Mouse (Mus musculus): ENCODE results near the gene Pex11g. TPM values are rescaled to one million over a fixed set of nuclear protein-coding genes. Genes with fewer than 3 reads are reported as not detected.

Gene Pex11g
- polyA plus RNA-seq, 1 experiment from 2014 or later: 5.0 TPM

DNA sequence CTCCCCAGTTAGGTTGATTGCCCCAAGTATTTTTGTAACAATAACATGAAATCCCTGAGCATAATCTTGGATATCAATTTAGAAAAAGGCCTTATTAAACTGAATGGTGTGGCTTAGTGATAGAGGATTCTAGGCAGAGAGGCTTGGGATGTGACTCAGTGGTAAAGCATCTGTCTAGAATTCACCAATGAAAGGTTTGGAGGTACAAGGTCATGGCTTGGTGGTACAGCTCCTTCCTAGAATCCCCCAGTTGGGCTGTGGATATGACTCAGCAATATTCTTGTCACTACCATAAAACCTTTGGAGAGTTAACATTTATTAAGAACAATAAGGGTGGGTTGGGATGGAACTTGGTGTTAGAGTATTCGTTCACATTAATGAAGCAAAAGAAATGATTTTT, 54.7 kb downstream of the Pex11g start:
- Histone ChIP-seq H3K36me3 (no peaks in the 10 kb centered on the region), H3K4me3 (no peak overlapping the region)
- no peak for ATAC-seq (ENCODE audit: insufficient number of reproducible peaks, insufficient read depth, low FRiP score, low TSS enrichment)

DNA sequence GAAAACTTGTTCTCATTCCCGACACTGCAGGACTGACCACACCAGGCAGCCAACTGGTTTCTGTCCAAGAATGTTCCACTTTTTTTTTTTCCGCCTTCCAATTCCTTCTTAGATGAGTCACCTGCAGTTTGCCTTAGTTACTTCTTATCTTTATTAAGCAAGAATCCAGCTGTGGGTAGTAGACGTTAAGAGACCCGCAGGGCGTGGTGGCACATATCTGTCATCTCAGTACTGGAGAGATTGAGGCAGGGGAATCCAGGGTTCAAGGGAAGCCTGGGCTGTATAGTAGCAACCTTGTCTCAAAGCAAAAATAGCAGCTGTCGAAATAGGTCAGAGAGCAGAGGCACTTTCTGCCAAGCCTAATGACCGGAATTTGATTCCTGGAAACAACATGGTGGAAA, 55.6 kb downstream of the Pex11g start:
- no peak for ATAC-seq (ENCODE audit: insufficient number of reproducible peaks, insufficient read depth, low FRiP score, low TSS enrichment)
- Histone ChIP-seq H3K9me3 (no peaks in the 10 kb centered on the region), H3K9ac (no peak overlapping the region), H3K4me2 (replicated peaks) (no peak overlapping the region), H3K4me3 (no peak overlapping the region), H3K27ac (no peak overlapping the region), H3K36me3 (no peaks in the 10 kb centered on the region), H3K27me3 (no peaks in the 10 kb centered on the region), H3K4me1 (no peaks in the 10 kb centered on the region; the same call in 1 of the 2 replicates)
- WGBS: 91% methylated on average over 7 of the region's 7 CpGs

More for the DNA sequence above, 54.7 kb downstream of the Pex11g start:
- Histone ChIP-seq H3K9me3 (no peaks in the 10 kb centered on the region), H3K27me3 (no peaks in the 10 kb centered on the region), H3K27ac (no peak overlapping the region), H3K4me1 (peaks cover 6% of the 10 kb centered on the region), H3K9ac (no peak overlapping the region), H3K4me2 (replicated peaks) (no peak overlapping the region)
- whole genome bisulfite sequencing: 96% methylated on average over 1 of the region's 1 CpGs

DNA sequence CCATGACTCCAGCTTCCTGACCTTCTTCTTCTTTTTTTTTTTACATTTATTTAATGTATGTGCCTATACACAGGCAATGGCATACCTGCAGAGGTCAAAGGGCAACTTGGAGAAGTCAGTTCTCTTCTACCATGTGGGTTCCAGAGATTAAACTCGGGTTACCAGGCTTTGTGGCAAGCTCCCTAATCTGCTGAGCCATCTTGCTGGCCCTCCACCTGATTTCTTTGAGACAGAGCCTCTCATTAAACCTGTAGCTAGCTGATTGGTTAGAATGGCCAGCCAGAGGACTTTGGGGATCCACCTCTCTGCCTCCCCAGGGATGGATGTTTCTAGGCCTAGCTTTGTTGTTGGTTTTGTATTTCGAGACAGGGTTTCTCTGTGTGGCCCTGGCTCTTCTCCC, 56.4 kb downstream of the Pex11g start:
- Histone ChIP-seq H3K9me3 (no peaks in the 10 kb centered on the region), H3K9ac (no peak overlapping the region), H3K36me3 (no peaks in the 10 kb centered on the region), H3K27ac (no peak overlapping the region), H3K27me3 (no peaks in the 10 kb centered on the region), H3K4me3 (no peak overlapping the region), H3K4me2 (replicated peaks) (no peak overlapping the region), H3K4me1 (no peaks in the 10 kb centered on the region)
- ATAC-seq (ENCODE audit: insufficient number of reproducible peaks, insufficient read depth, low FRiP score, low TSS enrichment): no peak
- 70% methylated on average over 2 of the region's 2 CpGs for WGBS

DNA sequence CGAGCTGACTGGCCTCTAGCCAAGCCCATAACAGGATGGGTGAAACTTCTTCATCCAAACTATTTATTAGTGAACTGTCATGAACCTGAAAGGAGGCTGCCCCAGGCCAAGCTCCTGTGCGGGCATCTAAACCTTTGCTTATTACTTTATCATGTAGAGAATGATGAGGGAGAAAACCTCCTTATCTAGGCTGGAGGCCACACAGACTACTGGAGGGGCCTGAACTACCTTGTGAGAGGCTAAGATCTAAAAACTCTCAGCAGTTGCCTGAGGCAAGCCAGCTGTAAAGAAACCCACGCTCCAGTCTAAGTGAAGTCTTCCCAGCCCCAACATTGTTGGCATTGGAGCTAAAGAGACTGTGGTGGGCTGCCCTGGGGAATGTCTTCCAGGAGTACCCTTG, 60.1 kb downstream of the Pex11g start:
- 77% methylated on average over 3 of the region's 3 CpGs for WGBS

More for the DNA sequence above, 60.1 kb downstream of the Pex11g start:
- Histone ChIP-seq H3K9me3 (no peaks in the 10 kb centered on the region), H3K4me3 (no peak overlapping the region), H3K36me3 (no peaks in the 10 kb centered on the region), H3K27ac (no peak overlapping the region), H3K4me2 (replicated peaks) (no peak overlapping the region), H3K4me1 (no peaks in the 10 kb centered on the region), H3K27me3 (no peaks in the 10 kb centered on the region), H3K9ac (no peak overlapping the region)
- no peak for ATAC-seq (ENCODE audit: insufficient number of reproducible peaks, insufficient read depth, low FRiP score, low TSS enrichment)

Other genes starting within 250 kb of the Pex11g start
- gene Insr, start 188.1 kb downstream of the Pex11g start, polyA plus RNA-seq (2016; fragmentation: Nextera tagmentation; extraction: Ambion mirVana): 38.1 and 39.6 TPM in 2 replicates
- not detected in 2 replicates for gene A430078G23Rik, start 114.3 kb downstream of the Pex11g start, polyA plus RNA-seq (2016; fragmentation: Nextera tagmentation; extraction: Ambion mirVana)
- 11.4 and 13.0 TPM in 2 replicates for gene Arhgef18, start 74.7 kb downstream of the Pex11g start, polyA plus RNA-seq (2016; fragmentation: Nextera tagmentation; extraction: Ambion mirVana)
- 0.10 TPM in 1 of 2 replicates, not detected in the other for gene Tex45, start 3.2 kb upstream of the Pex11g start, polyA plus RNA-seq (2016; fragmentation: Nextera tagmentation; extraction: Ambion mirVana)
- 66.4 and 67.9 TPM in 2 replicates for gene Zfp358, start 25.5 kb upstream of the Pex11g start, polyA plus RNA-seq (2016; fragmentation: Nextera tagmentation; extraction: Ambion mirVana)
- gene Mcoln1, start 32.8 kb upstream of the Pex11g start, polyA plus RNA-seq (2016; fragmentation: Nextera tagmentation; extraction: Ambion mirVana): 62.0 and 66.2 TPM in 2 replicates
- gene Pnpla6, start 47.7 kb upstream of the Pex11g start, polyA plus RNA-seq (2016; fragmentation: Nextera tagmentation; extraction: Ambion mirVana): 29.0 and 29.6 TPM in 2 replicates
- 1.8 TPM in 2 replicates for gene C330021F23Rik, start 100.3 kb upstream of the Pex11g start, polyA plus RNA-seq (2016; fragmentation: Nextera tagmentation; extraction: Ambion mirVana)
- gene Camsap3, start 119.6 kb upstream of the Pex11g start, polyA plus RNA-seq (2016; fragmentation: Nextera tagmentation; extraction: Ambion mirVana): 9.1 and 10.0 TPM in 2 replicates
- gene Xab2, start 153.6 kb upstream of the Pex11g start, polyA plus RNA-seq (2016; fragmentation: Nextera tagmentation; extraction: Ambion mirVana): 65.1 and 66.7 TPM in 2 replicates
- 103 and 110 TPM in 2 replicates for gene Pet100, start 153.9 kb upstream of the Pex11g start, polyA plus RNA-seq (2016; fragmentation: Nextera tagmentation; extraction: Ambion mirVana)
- 1.5 and 2.0 TPM in 2 replicates for gene Pcp2, start 157.9 kb upstream of the Pex11g start, polyA plus RNA-seq (2016; fragmentation: Nextera tagmentation; extraction: Ambion mirVana)
- 27.4 and 28.8 TPM in 2 replicates for gene Stxbp2, start 163.3 kb upstream of the Pex11g start, polyA plus RNA-seq (2016; fragmentation: Nextera tagmentation; extraction: Ambion mirVana)
- gene Retn, start 188.1 kb upstream of the Pex11g start, polyA plus RNA-seq (2016; fragmentation: Nextera tagmentation; extraction: Ambion mirVana): 0.38 TPM in 1 of 2 replicates, not detected in the other
- 0.10 and 0.20 TPM in 2 replicates for gene Mcemp1, start 198.1 kb upstream of the Pex11g start, polyA plus RNA-seq (2016; fragmentation: Nextera tagmentation; extraction: Ambion mirVana)
- 11.5 and 16.5 TPM in 2 replicates for gene Fcor, start 204.7 kb upstream of the Pex11g start, polyA plus RNA-seq (2016; fragmentation: Nextera tagmentation; extraction: Ambion mirVana)
- gene Trappc5, start 208.6 kb upstream of the Pex11g start, polyA plus RNA-seq (2016; fragmentation: Nextera tagmentation; extraction: Ambion mirVana): 39.7 and 41.0 TPM in 2 replicates
- gene Fcer2a, start 226.5 kb upstream of the Pex11g start, polyA plus RNA-seq (2016; fragmentation: Nextera tagmentation; extraction: Ambion mirVana): 0.15 and 0.23 TPM in 2 replicates